Mouse (Mus musculus) inflammation-experienced regulatory T-cells, adult 16 weeks (primary cell): Measurements from ENCODE around the gene Fbxl21. TPM values are rescaled to one million over a fixed set of nuclear protein-coding genes. Genes with fewer than 3 reads are reported as not detected.

Experiments used
- polyA plus RNA-seq: library from polyadenylated mRNA; unstranded; fragments of 100-300 nt; shearing (Covaris generic); gene quantifications from one replicate; pipeline ENCODE4 v1.2.1, GENCODE M21; 2017

Fbxl21 gene
- polyA plus RNA-seq: 1.8 TPM

GRCm38 (mm10) chr13:56522081-56522820 lies at the start of gene Fbxl21:
TSS of gene Fbxl21 (plus strand) at chr13:56522472.

GRCm38 (mm10) chr13:56482146-56482545 lies 40.1 kb upstream of the Fbxl21 start, which contains the start of gene Il9:
TSS of gene Il9 (minus strand) at chr13:56482246.

GRCm38 (mm10) chr13:56548401-56548800 lies 26.1 kb downstream of the Fbxl21 start, which contains the start of gene Lect2:
TSS of gene Lect2 (minus strand) at chr13:56548502.

Other genes starting within 250 kb of the Fbxl21 start
- not detected for gene Cxcl14, start 225.9 kb upstream of the Fbxl21 start, polyA plus RNA-seq
- not detected for gene Gm3045, start 95.9 kb upstream of the Fbxl21 start, polyA plus RNA-seq
- gene Slc25a48, start 84.1 kb upstream of the Fbxl21 start, polyA plus RNA-seq: not detected
- not detected for gene Il9, start 40.2 kb upstream of the Fbxl21 start, polyA plus RNA-seq
- gene Lect2, start 26.0 kb downstream of the Fbxl21 start, polyA plus RNA-seq: not detected
- gene Tgfbi, start 87.1 kb downstream of the Fbxl21 start, polyA plus RNA-seq: 1.1 TPM
- 22.3 TPM for gene Smad5, start 180.5 kb downstream of the Fbxl21 start, polyA plus RNA-seq
- not detected for gene Gm45623, start 231.4 kb downstream of the Fbxl21 start, polyA plus RNA-seq